Mouse (Mus musculus): ENCODE measurements around the gene Abhd17c.

GRCm38 (mm10) chr7:84152821-84153220 is 1.1 kb upstream of the Abhd17c start:
- TF ChIP-seq POLR2A (IDR thresholded peaks at IDR 0.05; ENCODE audit: control insufficient read depth, low read depth, low read length) (no peak), CTCF (IDR thresholded peaks at IDR 0.05; ENCODE audit: control insufficient read depth, insufficient read depth, insufficient replicate concordance, low read depth, low read length) (no peak)
